Mouse (Mus musculus) MEL (cell line): Measurements from ENCODE around the gene Rgs6. TPM values are rescaled to one million over a fixed set of nuclear protein-coding genes. Genes with fewer than 3 reads are reported as not detected.
A peak's percentile ranks its signal among the peaks of the same experiment; 100 is the strongest.

ENCODE experiments used
- DNase-seq: peaks from one replicate; pipeline ENCODE4 v3.0.0; 2011; ENCODE audit warnings: low read depth, low spot score
- H3K27ac ChIP-seq: 2 replicates; pipeline ENCODE4 v1.5.1; 2012; ENCODE audit warnings: low read depth, mild to moderate bottlenecking, control low read depth, low read length, moderate library complexity; ENCODE audit not compliant: control insufficient read depth
- H3K27me3 ChIP-seq, 2 experiments: fragments of 150-350 bp in 1 of 2; sonication (generic) in 1 of 2; 2 replicates each; pipeline ENCODE4 v1.6.1; 2012; ENCODE audit warnings: low read length in 2 of 2, mild to moderate bottlenecking in 2 of 2, improper control_type of control experiment in 1 of 2, moderate library complexity in 1 of 2; ENCODE audit not compliant: insufficient read depth in 2 of 2, control insufficient read depth in 1 of 2
- H3K36me3 ChIP-seq, 2 experiments: 2 replicates each; pipeline ENCODE4 v1.6.1; 2012 to 2014; ENCODE audit warnings: low read length in 2 of 2, improper control_type of control experiment in 1 of 2, inconsistent platforms in 1 of 2, mild to moderate bottlenecking in 1 of 2; ENCODE audit not compliant: insufficient read depth in 2 of 2, control insufficient read depth in 1 of 2
- H3K4me1 ChIP-seq, 2 experiments: fragments of 150-350 bp in 1 of 2; sonication (generic) in 1 of 2; 2 replicates each; pipeline ENCODE4 v1.6.1; 2012; ENCODE audit warnings: low read length in 2 of 2, improper control_type of control experiment in 1 of 2, mild to moderate bottlenecking in 1 of 2; ENCODE audit not compliant: insufficient read depth in 2 of 2, control insufficient read depth in 1 of 2
- H3K4me3 ChIP-seq, 2 experiments: fragments of 150-350 bp in 1 of 2; sonication (generic) in 1 of 2; 2 replicates each; pipeline ENCODE4 v1.5.1; 2012; ENCODE audit warnings: low read depth in 2 of 2, low read length in 2 of 2, mild to moderate bottlenecking in 2 of 2, moderate library complexity in 2 of 2, control low read depth in 1 of 2, improper control_type of control experiment in 1 of 2; ENCODE audit not compliant: control insufficient read depth in 1 of 2, insufficient read depth in 1 of 2
- H3K79me2 ChIP-seq: 2 replicates; pipeline ENCODE4 v1.6.1; 2012; ENCODE audit warnings: mild to moderate bottlenecking, low read length, moderate library complexity; ENCODE audit not compliant: control insufficient read depth, poor library complexity, insufficient read depth
- H3K9ac ChIP-seq: 2 replicates; pipeline ENCODE4 v1.6.1; 2012; ENCODE audit warnings: low read depth, mild to moderate bottlenecking, control low read depth, low read length, moderate library complexity; ENCODE audit not compliant: control insufficient read depth, poor library complexity, severe bottlenecking
- H3K9me3 ChIP-seq: fragments of 150-350 bp; sonication (generic); replicated peaks from 2 replicates; pipeline ENCODE4 v1.6.1; 2012; ENCODE audit warnings: mild to moderate bottlenecking, low read length, improper control_type of control experiment, moderate library complexity; ENCODE audit not compliant: insufficient read depth
- E2F4 ChIP-seq: IDR thresholded peaks from 2 replicates; pipeline ENCODE4 v1.6.1; 2011; ENCODE audit warnings: low read depth, low read length, improper control_type of control experiment, borderline replicate concordance
- EP300 ChIP-seq, 2 experiments: IDR thresholded peaks; 2 replicates each; pipeline ENCODE4 v1.6.1; 2011; ENCODE audit warnings: improper control_type of control experiment in 2 of 2, low read length in 2 of 2, low read depth in 1 of 2, mild to moderate bottlenecking in 1 of 2
- GATA1 ChIP-seq: IDR thresholded peaks from 2 replicates; pipeline ENCODE4 v1.6.1; 2011; ENCODE audit warnings: low read depth, low read length, improper control_type of control experiment
- HCFC1 ChIP-seq: IDR thresholded peaks from 2 replicates; pipeline ENCODE4 v1.6.1; 2012; ENCODE audit warnings: low read depth, mild to moderate bottlenecking, inconsistent platforms, low read length, improper control_type of control experiment, moderate library complexity
- KAT2A ChIP-seq: conservative IDR thresholded peaks from 2 replicates; pipeline ENCODE4 v1.6.1; 2012; ENCODE audit warnings: low read depth, low read length, improper control_type of control experiment, inconsistent platforms
- MEF2A ChIP-seq: IDR thresholded peaks from 2 replicates; pipeline ENCODE4 v1.6.1; 2014; ENCODE audit warnings: low read depth, mild to moderate bottlenecking, inconsistent platforms, low read length, improper control_type of control experiment; ENCODE audit not compliant: poor library complexity, insufficient replicate concordance, severe bottlenecking; ENCODE audit errors: extremely low read depth
- MYC ChIP-seq: IDR thresholded peaks from 2 replicates; pipeline ENCODE4 v1.6.1; 2011; ENCODE audit warnings: low read depth, mild to moderate bottlenecking, low read length, improper control_type of control experiment, moderate library complexity
- NRF1 ChIP-seq: IDR thresholded peaks from 2 replicates; pipeline ENCODE4 v1.6.1; 2014; ENCODE audit warnings: low read depth, mild to moderate bottlenecking, inconsistent platforms, low read length, improper control_type of control experiment, moderate library complexity; ENCODE audit not compliant: poor library complexity, insufficient read depth, severe bottlenecking
- POLR2AphosphoS5 ChIP-seq: IDR thresholded peaks from 2 replicates; pipeline ENCODE4 v1.6.1; 2012; ENCODE audit warnings: low read depth, borderline replicate concordance, mild to moderate bottlenecking, inconsistent platforms, low read length, moderate library complexity, mixed read lengths
- RCOR1 ChIP-seq: IDR thresholded peaks from 2 replicates; pipeline ENCODE4 v1.6.1; 2012; ENCODE audit warnings: low read depth, mild to moderate bottlenecking, inconsistent platforms, low read length, improper control_type of control experiment
- SIN3A ChIP-seq: IDR thresholded peaks from 2 replicates; pipeline ENCODE4 v1.6.1; 2012; ENCODE audit warnings: low read length, improper control_type of control experiment, inconsistent platforms
- TBP ChIP-seq: IDR thresholded peaks from 2 replicates; pipeline ENCODE4 v1.8.0; 2011; ENCODE audit warnings: low read depth, low read length, improper control_type of control experiment
- TCF12 ChIP-seq: IDR thresholded peaks from 2 replicates; pipeline ENCODE4 v1.6.1; 2014; ENCODE audit warnings: low read depth, mild to moderate bottlenecking, inconsistent platforms, low read length, improper control_type of control experiment, moderate library complexity
- UBTF ChIP-seq: IDR thresholded peaks from 2 replicates; pipeline ENCODE4 v1.6.1; 2012; ENCODE audit warnings: low read depth, mild to moderate bottlenecking, inconsistent platforms, low read length, improper control_type of control experiment, moderate library complexity, borderline replicate concordance; ENCODE audit not compliant: insufficient read depth
- USF1 ChIP-seq: IDR thresholded peaks from 2 replicates; pipeline ENCODE4 v1.6.1; 2014; ENCODE audit warnings: low read depth, mild to moderate bottlenecking, inconsistent platforms, low read length, improper control_type of control experiment, moderate library complexity
- USF2 ChIP-seq, 2 experiments: IDR thresholded peaks; 2 replicates each; pipeline ENCODE4 v1.6.1; 2011 to 2012; ENCODE audit warnings: improper control_type of control experiment in 2 of 2, low read length in 2 of 2, borderline replicate concordance in 1 of 2, inconsistent platforms in 1 of 2, low read depth in 1 of 2, mild to moderate bottlenecking in 1 of 2; ENCODE audit not compliant: insufficient read depth in 1 of 2
- ZKSCAN1 ChIP-seq: IDR thresholded peaks from 2 replicates; pipeline ENCODE4 v1.6.1; 2012; ENCODE audit warnings: low read depth, mild to moderate bottlenecking, inconsistent platforms, low read length, improper control_type of control experiment, moderate library complexity
- ZNF384 ChIP-seq: IDR thresholded peaks from 2 replicates; pipeline ENCODE4 v1.6.1; 2012; ENCODE audit warnings: low read depth, mild to moderate bottlenecking, inconsistent platforms, low read length, improper control_type of control experiment
- polyA plus RNA-seq, 2 experiments: library from polyadenylated mRNA; stranded (reverse) in 1 of 2; unstranded in 1 of 2; fragments of >175 nt in 1 of 2; fragments of >200 nt in 1 of 2; gene quantifications; 2 replicates each; pipeline versions ENCODE4 v1.2.1 to v1.2.4; 2012; ENCODE audit warnings: low replicate concordance in 2 of 2, low read depth in 1 of 2; ENCODE audit not compliant: insufficient read length in 2 of 2, insufficient read depth in 1 of 2, missing spikeins in 1 of 2
- total RNA-seq: library from RNA; depleted of rRNA; stranded (reverse); fragments of 300-350 nt; gene quantifications from 2 replicates; pipeline ENCODE4 v1.2.3, GENCODE M21; 2012

The Rgs6 gene
- total and polyA plus RNA-seq, 3 experiments = not detected

DNA sequence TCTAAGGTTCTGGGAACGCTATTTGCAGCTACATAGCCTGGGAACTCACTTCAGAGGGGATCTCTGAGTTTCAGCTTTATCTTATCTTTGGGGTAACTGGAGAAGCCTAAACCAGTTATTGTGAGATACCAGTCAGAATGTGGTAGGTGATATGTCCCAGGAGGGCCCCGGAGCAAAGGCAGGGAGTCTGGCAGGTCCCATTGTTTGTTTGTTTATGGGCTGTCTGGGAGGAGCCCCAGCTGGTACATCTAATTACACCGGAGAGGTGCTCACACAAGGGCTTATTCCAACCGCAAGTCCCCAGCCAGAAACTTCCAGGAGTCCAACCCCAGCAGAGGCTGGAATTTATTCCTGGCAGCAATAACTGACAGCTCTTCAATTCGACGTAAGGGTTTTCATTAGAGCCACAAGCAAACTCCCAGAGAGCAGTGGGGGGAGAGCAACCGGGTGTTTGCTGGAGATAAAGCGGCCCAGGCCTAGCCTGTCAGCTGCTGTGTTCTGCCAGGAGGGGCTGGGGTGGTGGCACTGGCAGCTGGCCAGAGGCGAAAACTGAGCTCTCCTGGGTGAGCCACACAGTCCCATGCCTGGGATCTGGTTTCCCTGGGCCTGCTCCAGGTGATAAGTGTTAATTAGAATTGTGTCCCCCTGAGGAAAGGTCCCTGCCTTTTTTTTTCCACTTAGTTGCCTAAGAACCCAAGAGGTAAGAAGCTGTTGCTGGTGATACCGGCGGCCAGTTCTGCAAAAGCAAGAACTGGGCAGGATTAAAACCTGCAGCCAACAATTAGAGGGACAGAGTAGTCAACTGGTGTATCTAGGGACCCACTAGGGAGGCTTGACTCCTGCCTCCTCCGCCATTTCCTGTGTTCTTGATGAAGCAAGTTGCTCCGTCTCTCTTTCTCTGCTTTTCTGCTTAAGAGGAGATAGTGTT lies 485.1 kb downstream of the Rgs6 start (continued):
- no peak for TF ChIP-seq UBTF
- peak; percentile 66; the same call in 1 of the 2 replicates for TF ChIP-seq SIN3A
- no peak for TF ChIP-seq USF1
- TF ChIP-seq USF2 (IDR thresholded peaks at IDR 0.05; ENCODE audit: borderline replicate concordance in 1 of 2, insufficient read depth in 1 of 2, low read depth in 1 of 2, low read length in 2 of 2) = no peak
- no peak for TF ChIP-seq KAT2A
- TF ChIP-seq E2F4 = no peak
- TF ChIP-seq TCF12 = peak; percentile 97
- TF ChIP-seq MEF2A = no peak
- peak; percentile 88 to 92 for TF ChIP-seq EP300 (IDR thresholded peaks at IDR 0.05; ENCODE audit: low read depth in 1 of 2, low read length in 2 of 2)
- TF ChIP-seq HCFC1 = no peak
- TF ChIP-seq TBP = no peak; the same call in 1 of the 2 replicates
- TF ChIP-seq NRF1 = no peak
- TF ChIP-seq ZKSCAN1 = no peak
- no peak for TF ChIP-seq MYC
- peak; percentile 66; the same call in 1 of the 2 replicates for TF ChIP-seq RCOR1
- TF ChIP-seq POLR2AphosphoS5 = no peak
- TF ChIP-seq ZNF384 = peak; percentile 76
- TF ChIP-seq, all 39 proteins: peak for 10

DNA sequence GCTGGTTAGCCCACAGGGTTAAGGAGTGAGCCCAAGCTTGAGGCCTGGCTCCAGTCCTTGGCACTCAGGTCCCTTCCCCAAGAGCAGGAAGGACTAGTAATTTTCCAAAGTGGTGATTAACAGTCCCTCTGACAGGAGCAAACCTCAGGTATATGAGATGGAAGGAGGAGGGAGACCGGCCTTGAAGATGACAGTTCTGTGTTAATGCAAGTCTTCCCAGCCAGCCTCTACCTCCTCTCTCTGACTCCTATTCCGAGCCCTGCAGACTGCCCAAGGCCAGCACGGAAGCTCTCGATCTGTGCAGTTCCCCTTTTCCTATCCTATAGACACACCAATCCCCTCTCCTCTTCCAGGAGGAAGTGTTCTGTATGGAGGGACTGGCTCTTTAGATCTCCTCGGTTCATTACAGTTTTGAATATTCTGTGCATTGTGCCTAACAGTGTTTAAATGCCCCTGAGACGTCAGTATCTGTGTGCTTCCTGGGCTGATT lies 485.8 kb downstream of the Rgs6 start:
- Histone ChIP-seq H3K36me3 (peaks cover 0 to 17% of the 10 kb centered on the region in 2 experiments; a peak in 2 of 4 replicates), H3K4me1 (peaks cover 12 to 18% of the 10 kb centered on the region in 2 experiments), H3K9ac (peak overlapping the region; percentile 20), H3K9me3 (no peaks in the 10 kb centered on the region), H3K79me2 (no peaks in the 10 kb centered on the region), H3K27me3 (0 out of 4 replicates have a peak, but pooled peaks cover 0 to under 1% of the 10 kb centered on the region in 2 experiments), H3K4me3 (peak overlapping the region in 1 of 2 experiments; percentile 11; a peak in 2 of 4 replicates), H3K27ac (peak overlapping the region; percentile 72)
- TF ChIP-seq RCOR1 (peak; percentile 44; the same call in 1 of the 2 replicates), EP300 (IDR thresholded peaks at IDR 0.05; ENCODE audit: low read depth in 1 of 2, low read length in 2 of 2) (peak in 1 of 2 experiments; percentile 53; a peak in 2 of 4 replicates), MEF2A (no peak), GATA1 (no peak)
- peak; percentile 73 for DNase-seq
